Mouse (Mus musculus) urinary bladder, postnatal 25 days (tissue): ENCODE data around the gene Olfr160.
A peak's percentile ranks its signal among the peaks of the same experiment; 100 is the strongest.

Source experiments
- DNase-seq: peaks from one replicate; pipeline ENCODE4 v3.0.0; 2022; ENCODE audit warnings: low spot score

Olfr160 gene

GRCm38 (mm10) chr9:37716150-37716549 is at the start of gene Olfr160:
Gene Olfr160, minus strand, starts transcription at chr9:37716250.
- DNase-seq, result no peak

- DNase-seq, result peak; percentile 5
Measured at GRCm38 (mm10) chr9:37762541-37762940, 46.5 kb upstream of the Olfr160 start.

GRCm38 (mm10) chr9:37761728-37762127 is 45.7 kb upstream of the Olfr160 start:
- DNase-seq, result no peak

GRCm38 (mm10) chr9:37752006-37752405 is 36.0 kb upstream of the Olfr160 start:
- no peak for DNase-seq

DNA sequence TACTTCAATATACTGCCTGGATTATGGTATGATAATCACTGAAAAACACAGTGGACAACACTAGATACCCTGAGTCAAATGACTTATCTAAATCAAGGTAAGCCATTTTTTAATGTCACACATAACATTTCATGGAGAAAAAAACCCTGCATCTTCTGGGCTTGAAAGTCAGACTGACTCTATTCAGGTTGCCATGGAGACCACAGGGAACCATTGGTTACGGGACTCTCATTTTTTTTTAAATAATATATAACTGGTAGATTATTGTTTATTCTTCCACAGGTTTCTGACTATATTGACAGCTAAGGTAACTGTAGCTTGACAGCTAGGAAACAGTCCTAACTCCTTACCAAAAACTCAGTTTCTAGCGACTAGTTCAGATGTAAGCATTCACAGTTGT is 35.4 kb upstream of the Olfr160 start:
- DNase-seq, result no peak

- DNase-seq, result no peak
Measured at GRCm38 (mm10) chr9:37750319-37751075, 34.4 kb upstream of the Olfr160 start.

DNA sequence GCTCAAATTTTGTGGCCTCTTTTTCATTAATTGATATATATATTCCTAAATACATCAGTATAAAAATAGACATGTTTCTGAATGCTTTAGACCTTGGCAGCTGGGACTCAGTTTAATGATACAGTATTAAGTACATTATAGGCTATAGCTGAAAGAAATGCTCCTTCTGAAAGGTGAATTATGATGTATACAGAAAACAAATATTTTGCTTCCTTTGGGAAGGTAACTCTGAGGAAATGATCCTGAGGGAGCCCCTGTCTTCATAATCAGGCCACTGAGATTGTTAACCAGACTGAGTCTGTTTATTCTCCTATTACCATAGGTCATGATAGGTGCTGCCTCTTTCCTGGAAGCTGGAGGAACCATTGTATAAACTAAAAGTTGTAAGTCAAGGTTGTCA is 28.8 kb upstream of the Olfr160 start, which contains the start of gene Olfr874:
Gene Olfr874, plus strand, starts transcription at position 301 of the 400 bp plus-strand sequence.
- no peak for DNase-seq

- DNase-seq, result no peak
Measured at GRCm38 (mm10) chr9:37734310-37734709, 18.3 kb upstream of the Olfr160 start.

DNA sequence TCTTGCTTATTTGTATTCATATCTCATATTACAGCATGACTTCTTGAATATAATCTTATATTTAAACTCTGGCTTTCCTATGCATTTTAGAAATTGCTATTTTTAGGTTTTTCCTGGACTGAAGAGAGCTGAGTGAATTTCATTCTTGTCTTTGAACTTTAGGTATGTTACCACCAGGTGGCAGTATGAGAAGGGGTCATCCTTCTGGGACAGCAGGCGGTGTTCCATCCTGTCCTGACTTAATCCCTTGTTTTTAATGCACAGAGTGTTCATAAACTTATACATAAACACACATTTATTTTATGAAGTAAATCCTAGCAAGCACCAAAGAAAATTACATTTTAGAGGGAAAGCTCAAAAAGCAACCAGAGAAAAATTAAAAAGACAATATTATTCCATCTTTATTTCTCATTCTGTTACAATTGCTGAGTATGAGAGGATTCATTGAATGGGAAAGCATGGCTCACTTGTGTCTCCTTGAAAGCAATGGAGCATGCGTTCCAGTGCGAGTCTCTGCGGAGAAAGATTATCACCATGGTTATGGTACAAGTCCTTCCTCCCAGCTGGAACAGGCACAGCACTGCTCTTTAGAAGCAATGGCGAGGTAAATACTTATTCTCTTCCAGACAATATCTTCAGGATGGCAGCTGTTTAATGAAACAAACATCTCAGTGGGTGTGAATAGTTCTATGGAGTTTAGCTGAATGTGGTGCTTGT is 25.9 kb downstream of the Olfr160 start:
- peak; percentile 8 for DNase-seq

DNA sequence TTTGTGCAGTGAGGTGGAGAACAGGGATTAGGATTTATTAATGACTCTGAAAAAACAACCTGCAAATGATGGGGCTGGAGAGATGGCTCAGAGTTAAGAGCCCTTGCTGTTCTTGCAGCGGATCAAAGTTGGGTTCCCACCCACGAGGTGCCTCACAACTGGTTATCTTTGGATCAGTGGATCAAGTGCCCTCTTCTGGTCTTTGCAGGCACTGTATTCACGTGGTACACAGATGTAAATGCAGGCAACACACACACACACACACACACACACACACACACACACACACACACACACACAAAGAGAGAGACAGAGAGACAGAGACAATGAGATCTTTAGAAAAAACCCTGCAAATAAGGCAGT is 28.1 kb downstream of the Olfr160 start:
- DNase-seq, result no peak

DNA sequence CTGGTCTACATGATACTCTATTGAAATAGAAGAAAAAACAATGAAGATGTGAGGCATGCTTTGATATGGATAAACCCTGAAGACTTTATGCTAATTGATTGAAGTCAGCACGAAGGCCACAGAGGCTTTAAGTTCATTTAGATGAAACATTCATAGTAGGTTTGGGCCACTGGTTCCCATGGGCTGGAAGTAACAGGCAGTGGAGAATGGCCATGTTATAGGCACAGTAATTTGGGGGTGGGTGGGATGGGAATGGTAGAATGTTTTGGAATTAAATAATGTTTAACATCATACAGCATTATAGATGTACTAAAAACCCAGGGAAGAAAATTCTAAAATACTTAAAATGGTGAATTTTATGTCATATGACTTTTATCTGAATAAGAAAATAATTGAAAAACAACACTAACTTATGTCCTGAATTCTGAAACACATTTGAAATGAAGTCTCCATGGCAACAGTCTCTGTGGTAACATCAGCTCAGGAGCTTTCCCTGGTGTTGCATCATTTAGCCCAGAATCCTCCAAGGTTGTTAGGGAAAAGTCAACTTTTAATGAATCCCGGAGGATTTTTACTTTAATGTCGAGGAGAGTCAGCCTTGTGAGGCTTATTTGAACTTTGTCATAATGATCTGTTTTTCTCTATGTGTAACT is 28.6 kb downstream of the Olfr160 start:
- no peak for DNase-seq

DNA sequence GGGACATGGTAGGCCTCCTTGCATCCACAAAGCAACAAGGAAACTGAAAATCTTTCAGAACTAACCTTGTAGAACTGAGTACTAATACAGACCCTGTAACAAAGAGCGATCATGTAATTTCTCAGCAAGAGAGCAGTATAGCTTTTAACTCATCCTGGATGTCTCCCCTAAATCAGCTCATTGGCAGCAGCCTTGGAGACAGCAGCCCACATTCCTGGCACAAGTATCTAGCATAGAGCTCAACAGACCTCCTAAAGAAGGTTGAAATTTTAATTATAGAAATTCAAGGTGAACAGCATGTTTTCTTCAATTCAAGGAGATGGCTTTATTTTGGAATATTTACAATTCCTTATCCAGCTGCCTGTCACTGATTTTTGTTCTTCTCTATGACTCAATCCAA is 34.9 kb downstream of the Olfr160 start:
- no peak for DNase-seq

DNA sequence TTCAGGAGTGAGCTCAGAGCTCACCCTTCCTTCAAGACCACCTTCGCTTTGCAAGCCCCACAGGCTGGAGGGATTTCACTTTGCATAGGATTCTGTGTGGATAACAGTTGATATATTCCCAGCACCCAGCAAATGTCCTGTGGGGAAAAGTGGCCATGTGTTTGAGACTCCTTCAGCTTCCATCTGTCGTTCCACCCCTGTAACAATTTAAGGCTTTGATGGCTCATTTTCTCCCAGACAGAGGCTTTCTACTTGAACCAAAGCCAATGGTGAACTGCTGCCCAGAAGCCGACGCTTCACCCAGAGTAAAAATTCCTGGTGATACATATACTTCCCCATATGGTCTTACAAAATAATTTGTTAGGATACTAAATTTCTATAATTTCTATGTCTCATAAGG is 40.8 kb downstream of the Olfr160 start:
- DNase-seq, result no peak

- DNase-seq, result no peak
Measured at GRCm38 (mm10) chr9:37670261-37670660, 45.8 kb downstream of the Olfr160 start.

DNA sequence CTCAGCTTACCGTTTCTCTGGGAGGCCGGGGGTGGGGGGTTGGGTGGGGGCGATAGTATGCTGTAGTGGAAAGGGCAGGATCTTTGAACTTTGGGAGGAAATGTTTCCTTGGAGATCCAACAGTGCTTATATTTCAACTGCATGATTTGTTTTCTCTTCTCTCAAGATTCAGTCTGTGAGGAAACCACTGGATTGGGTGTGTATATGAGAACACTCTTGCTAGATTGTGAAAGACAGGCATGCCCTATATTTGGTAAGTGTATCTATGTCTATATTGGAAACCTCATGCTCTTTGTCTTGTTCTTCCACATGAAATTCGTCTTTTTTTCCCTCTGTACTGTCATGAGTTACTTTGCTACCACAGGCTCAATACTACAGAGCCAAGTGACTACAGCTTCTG is 46.4 kb downstream of the Olfr160 start:
- no peak for DNase-seq

- DNase-seq, result no peak
Measured at GRCm38 (mm10) chr9:37669115-37669514, 46.9 kb downstream of the Olfr160 start, which contains the start of gene Panx3. Gene Panx3, minus strand, starts transcription at chr9:37669235.

GRCm38 (mm10) chr9:37666045-37666444 is 50.0 kb downstream of the Olfr160 start:
- no peak for DNase-seq

GRCm38 (mm10) chr9:37664604-37665003 is 51.4 kb downstream of the Olfr160 start:
- no peak for DNase-seq

GRCm38 (mm10) chr9:37663210-37663609 is 52.8 kb downstream of the Olfr160 start:
- no peak for DNase-seq

GRCm38 (mm10) chr9:37659413-37659812 is 56.6 kb downstream of the Olfr160 start:
- DNase-seq, result no peak
